Mouse (Mus musculus): ENCODE data around the gene Gm973.

DNA sequence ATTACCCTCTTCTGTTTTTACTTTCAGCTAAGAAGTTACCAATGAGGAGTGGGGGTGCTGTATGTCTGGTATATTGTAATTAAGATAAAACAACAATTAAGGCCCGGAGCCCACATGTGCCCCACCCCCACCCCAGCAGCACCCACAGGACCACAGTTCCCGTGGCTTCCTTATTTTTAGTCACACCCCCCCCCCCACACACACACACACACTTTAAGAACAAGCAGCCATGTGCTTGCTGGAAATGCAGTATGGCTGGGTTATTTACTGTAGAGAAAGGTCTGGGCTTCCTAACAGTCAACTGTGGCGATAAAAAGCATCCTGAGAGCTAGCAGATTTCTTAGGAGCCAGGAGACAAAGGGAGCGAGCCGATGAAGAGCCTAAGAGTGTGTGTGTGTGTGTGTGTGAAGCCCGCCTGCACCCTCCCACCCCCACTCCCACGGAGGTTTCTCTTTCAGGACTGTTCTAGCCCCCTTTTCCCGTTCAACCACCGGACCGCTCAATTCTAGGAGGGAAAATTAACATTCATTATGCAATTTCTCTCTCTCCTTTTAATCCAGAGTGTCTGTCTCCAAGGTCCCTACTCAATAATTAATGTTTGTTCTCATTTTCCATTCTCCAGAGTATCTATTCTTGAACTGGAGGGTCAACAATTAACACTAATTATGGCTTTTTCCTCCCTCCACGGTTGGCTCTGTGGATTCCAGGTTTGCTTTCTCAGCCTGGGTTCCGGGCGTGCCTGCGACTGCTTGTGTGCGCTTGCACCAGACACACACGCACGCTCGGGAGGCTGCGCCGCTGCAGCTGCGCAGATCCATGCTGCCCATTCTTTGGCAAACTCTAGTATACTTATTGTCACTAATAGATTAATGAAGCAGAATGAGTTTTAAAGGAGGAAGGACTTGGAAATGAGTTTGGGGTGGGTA is 58.5 kb downstream of the Gm973 start:
- no peak for TF ChIP-seq CTCF (IDR thresholded peaks at IDR 0.05; ENCODE audit: low read depth, low read length)
- TF ChIP-seq TAL1 (conservative IDR thresholded peaks at IDR 0.05; ENCODE audit: low read depth, low read length): no peak

All from G1E (cell line).